Mouse (Mus musculus): ENCODE measurements around the gene Gm42791.

GRCm38 (mm10) chr5:148995962-148996708 lies 1.2 kb upstream of the Gm42791 start:
- TF ChIP-seq CTCF (IDR thresholded peaks at IDR 0.05) (no peak), EP300 (IDR thresholded peaks at IDR 0.05) (no peak)

All from lung, postnatal 0 days (tissue).